Mouse (Mus musculus): ENCODE results near the gene Olfr835. TPM values are rescaled to one million over a fixed set of nuclear protein-coding genes. Genes with fewer than 3 reads are reported as not detected.

Gene Olfr835
- not detected in 2 replicates for polyA plus RNA-seq (2014; fragmentation: Nextera tagmentation; extraction: Ambion mirVana)

DNA sequence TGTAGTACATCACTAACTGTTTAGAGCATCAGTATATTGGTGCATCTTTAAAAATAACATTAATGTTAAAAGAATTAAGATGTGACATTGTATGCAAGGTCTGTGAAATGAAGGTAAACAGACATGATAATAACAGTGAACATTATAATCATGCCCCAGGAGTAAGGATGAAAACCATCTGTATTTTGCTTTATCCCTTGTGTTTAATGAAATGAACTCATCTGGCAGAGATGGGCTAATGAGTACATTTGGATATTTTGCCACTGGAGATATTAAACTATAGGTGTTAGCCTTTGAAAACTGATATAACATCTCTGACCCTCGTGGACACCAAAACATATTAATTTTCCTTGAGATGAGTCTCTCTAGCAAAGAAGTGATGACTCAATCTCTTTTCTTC lies at the start of gene Olfr835:
Gene Olfr835, plus strand, starts transcription at position 301 of the 400 bp plus-strand sequence.
- no peak within 1 kb of the TSS for H3K9ac ChIP-seq (ENCODE audit: low read length)
- H3K27me3 ChIP-seq (ENCODE audit: control insufficient read depth, insufficient read depth, low read length) = no peaks in the 10 kb centered on the region
- no peak within 1 kb of the TSS for H3K4me3 ChIP-seq (ENCODE audit: control insufficient read depth in 1 of 2, insufficient read depth in 1 of 2, low read depth in 1 of 2, low read length in 2 of 2)
- no peak for ATAC-seq (ENCODE audit: insufficient number of reproducible peaks, insufficient read depth, low FRiP score, low read depth)
- H3K4me2 ChIP-seq (ENCODE audit: low read length) = no peak within 1 kb of the TSS
- H3K9me3 ChIP-seq (ENCODE audit: control insufficient read depth, low read length) = peaks cover 8% of the 10 kb centered on the region; the same call in 1 of the 2 replicates
- WGBS = 25% methylated on average over 1 of the region's 1 CpGs
- no peaks in the 10 kb centered on the region for H3K36me3 ChIP-seq (ENCODE audit: control insufficient read depth, insufficient read depth, low read length)
- H3K4me1 ChIP-seq (ENCODE audit: control insufficient read depth in 2 of 2, insufficient read depth in 2 of 2, low read length in 2 of 2) = no peaks in the 10 kb centered on the region
- H3K27ac ChIP-seq (replicated peaks in 1 of 2; ENCODE audit: control insufficient read depth in 1 of 2, insufficient read depth in 1 of 2, low read depth in 2 of 2, low read length in 2 of 2) = no peak within 1 kb of the TSS

DNA sequence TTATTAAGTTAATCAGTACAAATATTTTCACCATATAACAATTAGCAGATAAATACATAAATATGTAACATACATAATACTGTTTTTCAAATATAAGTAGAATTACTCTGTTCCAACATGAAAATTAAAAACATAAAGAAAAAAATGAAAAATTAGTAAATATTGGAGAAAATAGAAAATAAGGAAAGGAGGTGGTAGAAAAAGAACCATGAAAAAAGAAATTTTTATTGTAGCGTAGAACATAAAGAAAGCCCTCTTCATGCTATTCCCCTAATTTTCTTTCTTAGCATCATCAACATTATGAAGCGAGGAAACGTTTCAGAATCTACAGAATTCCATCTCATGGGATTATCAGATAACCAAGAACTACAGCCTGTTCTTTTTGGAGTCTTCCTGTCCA lies 44.8 kb upstream of the Olfr835 start, which contains the start of gene Olfr834:
Gene Olfr834, plus strand, starts transcription at position 301 of the 400 bp plus-strand sequence.
- Histone ChIP-seq H3K4me3 (ENCODE audit: control insufficient read depth in 1 of 2, insufficient read depth in 1 of 2, low read depth in 1 of 2, low read length in 2 of 2) (no peak within 1 kb of the TSS), H3K27me3 (ENCODE audit: control insufficient read depth, insufficient read depth, low read length) (no peaks in the 10 kb centered on the region), H3K9me3 (ENCODE audit: control insufficient read depth, low read length) (0 out of 2 replicates have a peak, but pooled peaks cover 8% of the 10 kb centered on the region), H3K9ac (ENCODE audit: low read length) (no peak within 1 kb of the TSS), H3K4me1 (ENCODE audit: control insufficient read depth in 2 of 2, insufficient read depth in 2 of 2, low read length in 2 of 2) (no peaks in the 10 kb centered on the region), H3K36me3 (ENCODE audit: control insufficient read depth, insufficient read depth, low read length) (no peaks in the 10 kb centered on the region), H3K27ac (replicated peaks in 1 of 2; ENCODE audit: control insufficient read depth in 1 of 2, insufficient read depth in 1 of 2, low read depth in 2 of 2, low read length in 2 of 2) (no peak within 1 kb of the TSS), H3K4me2 (ENCODE audit: low read length) (no peak within 1 kb of the TSS)
- 71% methylated on average over 3 of the region's 3 CpGs for WGBS
- no peak for ATAC-seq (ENCODE audit: insufficient number of reproducible peaks, insufficient read depth, low FRiP score, low read depth)

DNA sequence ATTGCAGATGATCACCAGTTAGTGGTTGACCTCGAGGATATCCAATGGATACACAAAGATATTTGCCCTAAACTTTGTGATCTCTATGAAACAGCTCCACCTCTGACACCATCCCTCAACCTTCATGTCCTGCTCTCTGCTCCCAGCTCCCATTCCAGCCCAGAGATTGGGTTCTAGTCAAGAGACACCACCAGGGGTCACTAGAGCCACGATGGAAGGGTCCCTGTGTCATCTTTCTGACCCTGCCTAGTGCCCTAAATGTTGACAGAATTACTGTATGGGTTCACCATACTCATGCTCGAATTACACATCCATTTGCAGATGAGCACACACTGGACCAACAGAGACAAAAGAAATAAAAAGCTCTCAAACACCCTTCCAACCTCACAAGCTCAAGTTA lies 52.5 kb downstream of the Olfr835 start:
- Histone ChIP-seq H3K4me2 (ENCODE audit: low read length) (no peak overlapping the region), H3K4me1 (ENCODE audit: control insufficient read depth in 2 of 2, insufficient read depth in 2 of 2, low read length in 2 of 2) (no peaks in the 10 kb centered on the region), H3K4me3 (ENCODE audit: control insufficient read depth in 1 of 2, insufficient read depth in 1 of 2, low read depth in 1 of 2, low read length in 2 of 2) (no peak overlapping the region), H3K36me3 (ENCODE audit: control insufficient read depth, insufficient read depth, low read length) (no peaks in the 10 kb centered on the region), H3K9me3 (ENCODE audit: control insufficient read depth, low read length) (no peaks in the 10 kb centered on the region), H3K9ac (ENCODE audit: low read length) (no peak overlapping the region), H3K27ac (replicated peaks in 1 of 2; ENCODE audit: control insufficient read depth in 1 of 2, insufficient read depth in 1 of 2, low read depth in 2 of 2, low read length in 2 of 2) (no peak overlapping the region), H3K27me3 (ENCODE audit: control insufficient read depth, insufficient read depth, low read length) (no peaks in the 10 kb centered on the region)
- 32% methylated on average over 3 of the region's 3 CpGs for WGBS
- ATAC-seq (ENCODE audit: insufficient number of reproducible peaks, insufficient read depth, low FRiP score, low read depth) = no peak

Other genes with a start within 250 kb of the Olfr835 start
- not detected in 2 replicates for gene Olfr828, start 213.2 kb upstream of the Olfr835 start, polyA plus RNA-seq (2014; fragmentation: Nextera tagmentation; extraction: Ambion mirVana)
- gene Olfr829, start 177.8 kb upstream of the Olfr835 start, polyA plus RNA-seq (2014; fragmentation: Nextera tagmentation; extraction: Ambion mirVana) = not detected in 2 replicates
- not detected in 2 replicates for gene Olfr830, start 158.0 kb upstream of the Olfr835 start, polyA plus RNA-seq (2014; fragmentation: Nextera tagmentation; extraction: Ambion mirVana)
- gene Olfr832, start 95.6 kb upstream of the Olfr835 start, polyA plus RNA-seq (2014; fragmentation: Nextera tagmentation; extraction: Ambion mirVana) = not detected in 2 replicates
- not detected in 2 replicates for gene Olfr834, start 44.7 kb upstream of the Olfr835 start, polyA plus RNA-seq (2014; fragmentation: Nextera tagmentation; extraction: Ambion mirVana)
- gene Olfr836, start 87.6 kb downstream of the Olfr835 start, polyA plus RNA-seq (2014; fragmentation: Nextera tagmentation; extraction: Ambion mirVana) = not detected in 2 replicates
- gene Olfr837, start 103.6 kb downstream of the Olfr835 start, polyA plus RNA-seq (2014; fragmentation: Nextera tagmentation; extraction: Ambion mirVana) = not detected in 2 replicates
- not detected in 2 replicates for gene Olfr839-ps1, start 144.6 kb downstream of the Olfr835 start, polyA plus RNA-seq (2014; fragmentation: Nextera tagmentation; extraction: Ambion mirVana)
- not detected in 2 replicates for gene Olfr843, start 219.3 kb downstream of the Olfr835 start, polyA plus RNA-seq (2014; fragmentation: Nextera tagmentation; extraction: Ambion mirVana)

Measured in heart, embryonic 14.5 days (tissue).